Mouse (Mus musculus) bone marrow, adult 2 months (tissue): ENCODE measurements around the gene Med13l.

Experiments used
- CTCF ChIP-seq: fragments of 200-500 bp; IDR thresholded peaks from 2 replicates; pipeline ENCODE4 v1.5.1; 2011; ENCODE audit warnings: low read length, control low read depth; ENCODE audit not compliant: control insufficient read depth, insufficient read depth
- POLR2A ChIP-seq: fragments of 200-500 bp; IDR thresholded peaks from 2 replicates; pipeline ENCODE4 v1.6.1; 2011; ENCODE audit warnings: low read depth, mild to moderate bottlenecking, control low read depth, low read length, borderline replicate concordance; ENCODE audit not compliant: control insufficient read depth

DNA sequence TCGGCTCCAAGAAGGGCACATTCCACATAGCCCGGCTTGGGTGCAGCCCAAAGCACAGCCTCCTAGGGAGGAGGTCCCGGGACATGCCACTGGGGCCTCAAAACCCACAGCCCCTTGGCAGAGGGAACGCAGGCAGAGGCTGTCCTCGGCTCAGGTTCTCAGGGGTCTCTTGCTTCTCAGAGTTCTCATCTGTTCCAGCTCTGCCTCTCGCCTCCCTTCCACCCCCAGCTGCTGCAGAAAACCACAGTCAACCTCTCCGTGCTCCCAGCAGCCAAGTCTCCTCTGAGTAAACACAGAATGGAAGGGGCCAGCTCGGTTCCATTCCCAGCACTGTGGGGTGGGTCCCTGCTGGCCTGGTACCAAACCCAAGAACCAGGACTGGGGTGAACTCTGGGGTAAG, 25.3 kb upstream of the Med13l start:
- no peak for TF ChIP-seq CTCF
- TF ChIP-seq POLR2A, result no peak
